Comparison of ENCODE assay signal across 9 mouse cellular contexts in the genomic region with DNA sequence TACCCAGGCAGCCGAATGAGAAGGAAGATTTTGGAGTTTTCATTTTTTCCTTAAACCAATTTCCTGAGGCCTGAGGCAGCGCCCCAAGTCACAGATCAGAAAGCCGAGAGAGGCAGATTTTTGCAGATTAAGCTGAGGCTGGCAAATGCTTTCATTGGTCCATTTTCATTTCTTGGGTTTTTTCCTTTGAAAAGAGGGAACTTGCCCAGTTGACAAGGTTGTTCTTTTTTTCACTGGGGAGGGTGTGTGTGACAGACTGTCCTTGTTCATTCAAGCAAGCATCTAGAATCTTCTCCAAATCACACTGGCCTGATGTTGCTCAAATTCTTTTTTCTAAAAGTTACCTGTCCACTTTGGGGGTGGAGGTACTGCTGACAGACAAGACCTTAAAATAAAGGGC. TPM values are rescaled to one million over a fixed set of nuclear protein-coding genes. Genes with fewer than 3 reads are reported as not detected.
DNase-seq lines count a peak whose midpoint lies in the region; ATAC-seq and TF ChIP-seq lines count a peak whose summit lies in the region.
"Had no signal": no experiment of that assay in that cellular context is flagged by ENCODE, and none has a peak within 500 bp of the region (broad histone marks: within the 10 kb centered on the region; RNA-seq: fewer than 3 reads in every experiment).

No protein-coding gene starts in this region.

- ATAC-seq in forebrain, embryonic 13.5 days, result no peak
- ATAC-seq in liver, embryonic 16.5 days (ENCODE audit: low read depth), result no peak

- DNase-seq in liver, adult 2 months (ENCODE audit: extremely low read depth, low read depth, low spot score), result peak; percentile 43
- no peak for DNase-seq in liver
- peak; percentile 82 for DNase-seq in MEL (ENCODE audit: low read depth, low spot score)
- no peak for DNase-seq in frontal cortex, postnatal 14 days (ENCODE audit: low spot score in 2 of 2)
- no peak for DNase-seq in gastrocnemius, postnatal 14 days
- DNase-seq: kidney, postnatal 14 days; thymus, postnatal 25 days had no signal

- peak overlapping the region; percentile 95 for H3K4me2 ChIP-seq in forebrain, embryonic 13.5 days
- H3K4me2 ChIP-seq in liver, embryonic 16.5 days (ENCODE audit: low read depth, low read length), result peak overlapping the region; percentile 90

- H3K27me3 ChIP-seq in liver, adult 2 months (ENCODE audit: control insufficient read depth, insufficient read depth, low read length), result no peaks in the 10 kb centered on the region
- no peaks in the 10 kb centered on the region for H3K27me3 ChIP-seq in MEL (ENCODE audit: control insufficient read depth in 1 of 2, insufficient read depth in 2 of 2, low read length in 2 of 2)
- no peaks in the 10 kb centered on the region for H3K27me3 ChIP-seq in forebrain, embryonic 13.5 days
- no peaks in the 10 kb centered on the region for H3K27me3 ChIP-seq in liver, embryonic 16.5 days (ENCODE audit: control insufficient read depth, insufficient read depth, low read depth, low read length)

- H3K27ac ChIP-seq in liver, adult 2 months (replicated peaks; ENCODE audit: insufficient read depth, low read depth, low read length), result peak overlapping the region; percentile 97
- peak overlapping the region; percentile 13 for H3K27ac ChIP-seq in MEL (ENCODE audit: control insufficient read depth, low read depth, low read length)
- H3K27ac ChIP-seq in forebrain, embryonic 13.5 days, result no peak overlapping the region
- no peak overlapping the region for H3K27ac ChIP-seq in liver, embryonic 16.5 days (ENCODE audit: low read length)

- TF ChIP-seq RAD21 in MEL (IDR thresholded peaks at IDR 0.05; ENCODE audit: low read depth, low read length), result no peak

- peaks cover 24% of the 10 kb centered on the region for H3K4me1 ChIP-seq in liver, adult 2 months (ENCODE audit: control insufficient read depth, insufficient read depth, low read length)
- H3K4me1 ChIP-seq in MEL (ENCODE audit: control insufficient read depth in 1 of 2, insufficient read depth in 2 of 2, low read length in 2 of 2), result peaks cover 2 to 23% of the 10 kb centered on the region in 2 experiments; a peak in 3 of 4 replicates
- H3K4me1 ChIP-seq in forebrain, embryonic 13.5 days, result peaks cover 61% of the 10 kb centered on the region
- peaks cover 34% of the 10 kb centered on the region for H3K4me1 ChIP-seq in liver, embryonic 16.5 days (ENCODE audit: control insufficient read depth, low read depth, low read length)

- H3K9me3 ChIP-seq in MEL (replicated peaks; ENCODE audit: insufficient read depth, low read length), result no peaks in the 10 kb centered on the region
- H3K9me3 ChIP-seq in forebrain, embryonic 13.5 days (replicated peaks), result no peaks in the 10 kb centered on the region
- no peaks in the 10 kb centered on the region for H3K9me3 ChIP-seq in liver, embryonic 16.5 days (replicated peaks; ENCODE audit: control insufficient read depth, low read length)

- peak overlapping the region; percentile 76 for H3K4me3 ChIP-seq in liver, adult 2 months (ENCODE audit: insufficient read depth, low read depth, low read length)
- H3K4me3 ChIP-seq in MEL (ENCODE audit: control insufficient read depth in 1 of 2, insufficient read depth in 1 of 2, low read depth in 2 of 2, low read length in 2 of 2), result peak overlapping the region; percentile 21 to 84; a peak in 3 of 4 replicates
- H3K4me3 ChIP-seq in forebrain, embryonic 13.5 days, result peak overlapping the region; percentile 66; the same call in 1 of the 2 replicates
- peak overlapping the region; percentile 79 for H3K4me3 ChIP-seq in liver, embryonic 16.5 days (ENCODE audit: low read depth, low read length)

- intact Hi-C loops in gastrocnemius, postnatal 14 days (cut with DNase I; ENCODE audit: low total_unique reads), result no loop called here

- WGBS in liver, adult 2 months, result 26% methylated on average over 3 of the region's 3 CpGs
- 17% methylated on average over 3 of the region's 3 CpGs for WGBS in forebrain, embryonic 13.5 days
- 20% methylated on average over 3 of the region's 3 CpGs for WGBS in liver, embryonic 16.5 days (ENCODE audit: insufficient replicate concordance)

- H3K9ac ChIP-seq in liver, adult 2 months (ENCODE audit: low read depth, low read length), result peak overlapping the region; percentile 84
- no peak overlapping the region for H3K9ac ChIP-seq in MEL (ENCODE audit: control insufficient read depth, low read depth, low read length, poor library complexity, severe bottlenecking)
- H3K9ac ChIP-seq in forebrain, embryonic 13.5 days, result peak overlapping the region; percentile 41
- H3K9ac ChIP-seq in liver, embryonic 16.5 days (ENCODE audit: low read depth, low read length), result no peak overlapping the region

- no peak for TF ChIP-seq POLR2A in liver, adult 2 months (IDR thresholded peaks at IDR 0.05; ENCODE audit: extremely low read depth, insufficient read depth, low read length)
- TF ChIP-seq POLR2A in MEL (IDR thresholded peaks at IDR 0.05; ENCODE audit: control insufficient read depth in 1 of 2, insufficient read depth in 1 of 2, low read depth in 1 of 2, low read length in 2 of 2, poor library complexity in 1 of 2), result no peak

- no peak; a peak in 1 of 4 replicates for TF ChIP-seq EP300 in MEL (IDR thresholded peaks at IDR 0.05; ENCODE audit: low read depth in 1 of 2, low read length in 2 of 2)

- H3K79me2 ChIP-seq in liver, adult 2 months (ENCODE audit: control insufficient read depth, insufficient read depth, low read length), result peaks cover 32% of the 10 kb centered on the region
- peaks cover 26% of the 10 kb centered on the region for H3K79me2 ChIP-seq in MEL (ENCODE audit: control insufficient read depth, insufficient read depth, low read length, poor library complexity)

- H3K36me3 ChIP-seq in liver, adult 2 months (ENCODE audit: control insufficient read depth, insufficient read depth, low read length), result no peaks in the 10 kb centered on the region
- H3K36me3 ChIP-seq in MEL (ENCODE audit: control insufficient read depth in 1 of 2, insufficient read depth in 2 of 2, low read length in 2 of 2), result peaks cover 0 to 21% of the 10 kb centered on the region in 2 experiments; a peak in 2 of 4 replicates
- H3K36me3 ChIP-seq in forebrain, embryonic 13.5 days (ENCODE audit: poor library complexity, severe bottlenecking), result no peaks in the 10 kb centered on the region
- no peaks in the 10 kb centered on the region for H3K36me3 ChIP-seq in liver, embryonic 16.5 days (ENCODE audit: control insufficient read depth, insufficient read depth)

- TF ChIP-seq CTCF in liver, adult 2 months (IDR thresholded peaks at IDR 0.05; ENCODE audit: low read depth, low read length), result no peak
- no peak for TF ChIP-seq CTCF in MEL (IDR thresholded peaks at IDR 0.05 in 2 of 3, conservative IDR thresholded peaks at IDR 0.05 in 1 of 3; ENCODE audit: control insufficient read depth in 1 of 3, insufficient read depth in 1 of 3, low read depth in 2 of 3, low read length in 3 of 3, poor library complexity in 1 of 3, severe bottlenecking in 1 of 3)

TF ChIP-seq in MEL, 35 proteins besides CTCF, POLR2A, EP300 and RAD21 (continues in another document):
- TF ChIP-seq ETS1 (IDR thresholded peaks at IDR 0.05; ENCODE audit: low read depth, low read length), result 0 out of 2 replicates have a peak, but pooled peaks have one; percentile 21
- TF ChIP-seq HCFC1 (IDR thresholded peaks at IDR 0.05; ENCODE audit: low read depth, low read length), result no peak
- peak; percentile 65 for TF ChIP-seq TBP (IDR thresholded peaks at IDR 0.05; ENCODE audit: low read depth, low read length)
- TF ChIP-seq TCF12 (IDR thresholded peaks at IDR 0.05; ENCODE audit: low read depth, low read length), result no peak
- TF ChIP-seq UBTF (IDR thresholded peaks at IDR 0.05; ENCODE audit: borderline replicate concordance, insufficient read depth, low read depth, low read length), result no peak
- no peak for TF ChIP-seq CHD2 (IDR thresholded peaks at IDR 0.05; ENCODE audit: low read length)
- no peak for TF ChIP-seq JUND (IDR thresholded peaks at IDR 0.05; ENCODE audit: low read depth, low read length)
- TF ChIP-seq ZNF384 (IDR thresholded peaks at IDR 0.05; ENCODE audit: low read depth, low read length), result peak; percentile 74
- no peak for TF ChIP-seq E2F4 (IDR thresholded peaks at IDR 0.05; ENCODE audit: borderline replicate concordance, low read depth, low read length)
- TF ChIP-seq MAX (IDR thresholded peaks at IDR 0.05; ENCODE audit: low read length), result no peak
- no peak for TF ChIP-seq POLR2AphosphoS5 (IDR thresholded peaks at IDR 0.05; ENCODE audit: borderline replicate concordance, low read depth, low read length)
- no peak for TF ChIP-seq NRF1 (IDR thresholded peaks at IDR 0.05; ENCODE audit: insufficient read depth, low read depth, low read length, poor library complexity, severe bottlenecking)
- TF ChIP-seq GATA1 (IDR thresholded peaks at IDR 0.05; ENCODE audit: low read depth, low read length), result peak; percentile 19; the same call in 1 of the 2 replicates
- no peak for TF ChIP-seq ZKSCAN1 (IDR thresholded peaks at IDR 0.05; ENCODE audit: low read depth, low read length)
- no peak for TF ChIP-seq NELFE (IDR thresholded peaks at IDR 0.05; ENCODE audit: low read depth, low read length)
- TF ChIP-seq SMC3 (IDR thresholded peaks at IDR 0.05; ENCODE audit: low read depth, low read length), result no peak
- TF ChIP-seq RCOR1 (IDR thresholded peaks at IDR 0.05; ENCODE audit: low read depth, low read length), result peak; percentile 60
- no peak for TF ChIP-seq POLR2AphosphoS2 (IDR thresholded peaks at IDR 0.05; ENCODE audit: low read length)

RNA-seq across cellular contexts. Expression of a gene that starts 2.5 kb away (rescaled TPM):
- total RNA-seq in liver, adult 2 months (2014; rRNA removed), result 17.5 and 25.6 TPM in 2 replicates
- 10.3 and 13.8 TPM in 2 replicates for polyA plus RNA-seq in liver, adult 2 months (2012; rRNA removed)
- total RNA-seq in MEL (2012; rRNA removed), result 6.7 and 10.9 TPM in 2 replicates
- 1 to 10 TPM in 1 of 2 experiments, not detected in 1; 9.3 TPM for polyA plus RNA-seq in MEL (2012; ENCODE audit: insufficient read depth in 1 of 2, insufficient read length in 2 of 2, low read depth in 1 of 2, low replicate concordance in 2 of 2, missing spikeins in 1 of 2)
- polyA plus RNA-seq in forebrain, embryonic 13.5 days (2015; fragmentation: Nextera tagmentation; extraction: Ambion mirVana), result 7.3 and 9.0 TPM in 2 replicates
- polyA plus RNA-seq in liver, embryonic 16.5 days (2015; fragmentation: Nextera tagmentation; extraction: Ambion mirVana), result 4.7 and 5.1 TPM in 2 replicates
- total RNA-seq in gastrocnemius, postnatal 14 days (2021), result 1 to 10 TPM in 1 of 2 experiments, under 1 TPM in 1; 0.53 to 1.1 TPM

RNA-seq across cellular contexts. Expression of a gene that starts 40.7 kb away (rescaled TPM):
- 4.1 and 4.6 TPM in 2 replicates for total RNA-seq in liver, adult 2 months (2014; rRNA removed)
- 10.0 and 10.9 TPM in 2 replicates for polyA plus RNA-seq in liver, adult 2 months (2012; rRNA removed)
- total RNA-seq in MEL (2012; rRNA removed), result 2.0 and 3.2 TPM in 2 replicates
- polyA plus RNA-seq in MEL (2012; ENCODE audit: insufficient read depth in 1 of 2, insufficient read length in 2 of 2, low read depth in 1 of 2, low replicate concordance in 2 of 2, missing spikeins in 1 of 2), result 1 to 10 TPM in 1 of 2 experiments, not detected in 1; 4.4 TPM
- polyA plus RNA-seq in forebrain, embryonic 13.5 days (2015; fragmentation: Nextera tagmentation; extraction: Ambion mirVana), result 13.6 and 14.0 TPM in 2 replicates
- 4.0 and 4.4 TPM in 2 replicates for polyA plus RNA-seq in liver, embryonic 16.5 days (2015; fragmentation: Nextera tagmentation; extraction: Ambion mirVana)
- total RNA-seq in gastrocnemius, postnatal 14 days (2021), result 1 to 10 TPM; 1.7 to 1.8 TPM

Comparison
In these comparisons a context has a peak if more than half of its experiments do, and no peak if none do; other contexts are left out.
1. DNase-seq: peak in liver, adult 2 months (single experiment) and MEL (single experiment); none in liver (single experiment), frontal cortex, postnatal 14 days (0 of 2) and gastrocnemius, postnatal 14 days (single experiment).
2. H3K27ac ChIP-seq: peak in liver, adult 2 months (single experiment) and MEL (single experiment); none in forebrain, embryonic 13.5 days (single experiment) and liver, embryonic 16.5 days (single experiment).
3. H3K9ac ChIP-seq: peak in liver, adult 2 months (single experiment) and forebrain, embryonic 13.5 days (single experiment); none in MEL (single experiment) and liver, embryonic 16.5 days (single experiment).
4. Peak in every context shown above with its lines, with median percentiles within 50 percentile points of each other: H3K4me3 ChIP-seq.